Mouse (Mus musculus) T-helper 17 cell (primary cell): ENCODE measurements around the gene Gm9040.
"Not testable (repeated sequence)": the region's sequence is repeated elsewhere in the genome, so short reads cannot be mapped to it uniquely, and the experiment has no call there.

ENCODE experiments used
- in situ Hi-C, 2 experiments: fragments of 300-600 bp; cut with MboI, MseI; formaldehyde crosslinking; loops; 1 replicate in 1 of 2; 2 replicates in 1 of 2; pipeline ENCODE4 v1.15.1; 2025; ENCODE audit warnings: high pct_unique_total_duplicates in 2 of 2

Gene Gm9040

DNA sequence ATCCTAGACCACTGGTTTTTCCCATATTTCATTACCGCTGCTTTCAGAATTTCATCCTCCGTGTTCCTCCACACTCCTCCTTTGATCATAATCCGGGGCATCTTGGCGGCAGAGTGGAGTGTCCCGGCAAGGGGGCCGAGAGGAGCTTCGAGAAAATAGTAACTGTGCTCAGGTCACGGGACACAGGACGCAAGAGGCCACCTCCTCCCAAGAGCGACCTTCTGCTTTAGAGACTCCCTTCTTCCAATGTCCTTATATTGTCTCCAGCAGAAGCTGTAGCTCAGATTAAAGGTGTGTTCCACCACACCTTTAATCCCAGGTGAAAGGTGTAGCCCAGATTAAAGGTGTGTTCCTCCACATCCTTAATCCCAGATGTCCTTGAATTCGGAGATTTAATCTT is at the start of gene Gm9040:
TSS of gene Gm9040 (minus strand) at position 101 of the 400 bp plus-strand sequence.
- in situ Hi-C loops: loop anchor here in 1 of 2 experiments (5.0 to 25.0 kb wide), 2 partner anchors 35 to 660 kb away; no protein-coding TSS in a partner anchor

GRCm38 (mm10) chr10:118370443-118370842 is 43.7 kb upstream of the Gm9040 start:
- in situ Hi-C loops: loop anchor here in 1 of 2 experiments (25.0 kb wide), 1 partner anchor 133 kb away; the partner anchor contains the start of gene Gm32717

DNA sequence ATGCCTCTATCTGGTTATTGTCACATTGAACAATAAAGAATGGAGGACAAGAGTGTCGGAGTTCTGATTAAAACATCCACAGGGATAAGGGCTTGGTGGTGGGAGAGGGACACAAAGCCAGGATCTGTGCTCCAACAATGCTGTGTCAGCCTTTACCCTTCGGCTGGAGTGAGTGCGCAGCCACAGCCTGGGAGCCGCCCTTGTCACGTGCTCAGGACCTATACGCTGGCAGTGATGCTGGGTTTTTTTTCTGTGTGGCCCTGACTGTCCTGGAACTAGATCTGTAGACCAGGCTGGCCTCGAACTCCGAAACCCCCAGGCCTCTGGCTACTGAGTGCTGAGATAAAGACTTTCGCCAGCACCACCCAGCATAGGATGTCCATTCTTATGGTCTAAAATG is 42.7 kb upstream of the Gm9040 start:
- in situ Hi-C loops: loop anchor here (5.0 to 25.0 kb wide), 4 partner anchors 98 to 212 kb away; partner anchors contain the start of gene Gm32717 (in 1 of the 2)

GRCm38 (mm10) chr10:118354005-118354404 is 27.2 kb upstream of the Gm9040 start, which contains the start of gene Gm9049:
Gene Gm9049, minus strand, starts transcription at chr10:118354105.
- in situ Hi-C loops: loop anchor here (10.0 to 25.0 kb wide), 2 partner anchors 49 to 117 kb away; partner anchors contain the start of gene Gm32717 (in 1 of the 2)

DNA sequence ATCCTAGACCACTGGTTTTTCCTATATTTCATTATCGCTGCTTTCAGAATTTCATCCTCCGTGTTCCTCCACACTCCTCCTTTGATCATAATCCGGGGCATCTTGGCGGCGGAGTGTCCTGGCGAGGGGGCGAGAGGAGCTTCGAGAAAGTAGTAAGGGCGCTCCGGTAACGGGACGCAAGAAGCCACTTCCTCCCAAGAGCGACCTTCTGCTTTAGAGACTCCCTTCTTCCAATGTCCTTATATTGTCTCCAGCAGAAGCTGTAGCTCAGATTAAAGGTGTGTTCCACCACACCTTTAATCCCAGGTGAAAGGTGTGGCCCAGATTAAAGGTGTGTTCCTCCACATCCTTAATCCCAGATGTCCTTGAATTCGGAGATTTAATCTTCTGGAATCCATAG is 21.8 kb upstream of the Gm9040 start, which contains the start of gene Gm9048:
TSS of gene Gm9048 (minus strand) at position 101 of the 400 bp plus-strand sequence.
- in situ Hi-C loops: loop anchor here in 1 of 2 experiments (25.0 kb wide), 1 partner anchor 639 kb away; no protein-coding TSS in a partner anchor

GRCm38 (mm10) chr10:118343155-118343554 is 16.4 kb upstream of the Gm9040 start, which contains the start of gene Gm9046:
Gene Gm9046, minus strand, starts transcription at chr10:118343255.
- in situ Hi-C loops: loop anchor here in 1 of 2 experiments (25.0 kb wide), 1 partner anchor 644 kb away; no protein-coding TSS in a partner anchor

DNA sequence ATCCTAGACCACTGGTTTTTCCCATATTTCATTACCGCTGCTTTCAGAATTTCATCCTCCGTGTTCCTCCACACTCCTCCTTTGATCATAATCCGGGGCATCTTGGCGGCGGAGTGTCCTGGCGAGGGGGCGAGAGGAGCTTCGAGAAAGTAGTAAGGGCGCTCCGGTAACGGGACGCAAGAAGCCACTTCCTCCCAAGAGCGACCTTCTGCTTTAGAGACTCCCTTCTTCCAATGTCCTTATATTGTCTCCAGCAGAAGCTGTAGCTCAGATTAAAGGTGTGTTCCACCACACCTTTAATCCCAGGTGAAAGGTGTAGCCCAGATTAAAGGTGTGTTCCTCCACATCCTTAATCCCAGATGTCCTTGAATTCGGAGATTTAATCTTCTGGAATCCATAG is 11.0 kb upstream of the Gm9040 start, which contains the start of gene Gm9045:
TSS of gene Gm9045 (minus strand) at position 101 of the 400 bp plus-strand sequence.
- in situ Hi-C loops: loop anchor here in 1 of 2 experiments (25.0 kb wide), 1 partner anchor 650 kb away; no protein-coding TSS in a partner anchor

- in situ Hi-C loops: loop anchor here in 1 of 2 experiments (5.0 to 25.0 kb wide), 2 partner anchors 290 to 655 kb away; no protein-coding TSS in a partner anchor
These were observed 5.5 kb upstream of the Gm9040 start, which contains the start of gene Gm9044 for GRCm38 (mm10) chr10:118332308-118332707. Gene Gm9044, minus strand, starts transcription at chr10:118332408.

DNA sequence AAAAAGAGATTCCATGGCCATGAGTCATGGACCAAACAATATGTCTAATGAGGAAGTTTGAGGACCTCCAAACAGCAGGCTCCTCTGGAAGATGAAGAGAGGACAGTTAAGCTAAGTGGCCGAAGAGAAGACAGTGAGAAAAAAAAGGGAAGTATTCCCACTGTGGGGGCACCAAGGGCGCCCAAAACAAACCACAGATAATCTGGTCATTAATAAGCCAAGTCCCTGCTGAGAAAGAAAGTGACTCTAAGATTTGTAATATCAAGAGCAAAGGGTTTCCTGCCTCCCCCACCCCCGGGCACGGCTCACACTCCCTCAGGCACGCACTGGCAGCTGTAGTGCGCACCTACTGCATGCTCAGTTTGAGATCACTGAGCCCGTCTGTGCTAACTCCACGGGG is 7.7 kb downstream of the Gm9040 start:
- in situ Hi-C loops: no loop called here

GRCm38 (mm10) chr10:118302133-118302532 is 24.6 kb downstream of the Gm9040 start:
- in situ Hi-C loops: loop anchor here (10.0 kb wide), 1 partner anchor 53 kb away; the partner anchor contains the start of gene Gm9049 (in 2 of the 2)

DNA sequence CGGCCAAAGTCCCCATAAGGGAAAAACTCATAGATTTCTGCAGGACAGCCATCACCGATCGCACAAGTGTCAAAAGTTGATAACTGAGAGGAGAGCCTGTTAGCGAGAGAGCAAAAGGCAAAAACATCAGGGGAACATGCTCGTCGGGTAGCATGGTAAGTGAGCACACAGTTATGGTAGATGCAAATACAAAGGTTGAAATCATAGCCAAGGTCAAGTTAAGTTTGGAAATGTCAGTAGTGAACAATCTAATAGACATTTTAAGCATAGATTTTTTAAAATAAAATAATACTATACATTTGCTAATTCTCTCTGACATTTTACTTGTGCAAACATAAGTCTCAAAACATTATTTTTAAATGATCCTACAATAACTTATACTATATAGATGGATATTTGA is 31.8 kb downstream of the Gm9040 start, which contains the start of gene Iltifb:
TSS of gene Iltifb (minus strand) at position 101 of the 400 bp plus-strand sequence.
- in situ Hi-C loops: loop anchor here (5.0 kb wide), 1 partner anchor 88 kb away; no protein-coding TSS in a partner anchor

DNA sequence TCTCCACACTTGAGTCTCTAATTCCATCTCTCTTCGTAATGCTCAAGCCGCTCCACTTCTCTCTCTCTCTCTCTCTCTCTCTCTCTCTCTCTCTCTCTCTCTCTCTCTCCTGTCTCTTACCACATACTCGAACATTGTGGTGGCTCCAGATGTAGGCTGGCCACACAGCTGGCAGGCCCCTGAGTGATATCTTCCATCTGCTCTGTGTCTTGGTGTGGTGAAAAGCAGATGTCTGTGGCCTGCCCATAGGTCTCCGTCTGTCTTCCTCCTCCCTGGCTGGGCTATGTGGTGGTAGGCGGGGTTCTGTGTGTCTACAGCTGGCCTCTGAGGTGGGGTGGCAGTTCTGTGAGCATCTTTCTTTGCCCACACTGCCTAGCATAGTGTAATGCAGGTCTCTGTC is 43.8 kb downstream of the Gm9040 start:
- in situ Hi-C loops: not testable (repeated sequence)

- in situ Hi-C loops: not testable (repeated sequence)
These were observed 44.2 kb downstream of the Gm9040 start for GRCm38 (mm10) chr10:118282565-118282964.

DNA sequence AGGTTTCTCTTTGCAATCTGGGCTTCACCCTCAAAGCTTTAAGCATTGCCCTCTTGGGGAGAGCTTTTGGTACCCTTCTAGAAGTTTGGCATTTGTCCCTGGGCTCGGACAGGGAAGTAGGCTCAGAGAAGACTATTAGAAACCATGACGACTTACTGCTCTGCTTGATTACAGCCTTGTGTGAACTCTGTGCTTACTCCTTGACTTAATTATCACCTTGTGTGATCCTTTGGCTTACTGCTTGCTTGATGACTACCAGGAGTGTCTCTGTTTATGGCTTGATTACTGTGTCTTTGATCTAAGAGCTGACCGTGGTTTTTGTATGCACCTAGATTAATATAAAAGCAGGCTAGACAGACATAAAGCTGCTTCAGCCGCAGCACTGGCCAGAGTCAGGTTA is 48.7 kb downstream of the Gm9040 start:
- in situ Hi-C loops: not testable (repeated sequence)
